Mouse (Mus musculus): ENCODE results near the gene Mreg.

Mreg gene

GRCm38 (mm10) chr1:72123434-72124297, 88.4 kb downstream of the Mreg start:
- DNase-seq (ENCODE audit: low spot score) = peak; percentile 85

- DNase-seq (ENCODE audit: low spot score) = no peak
These were observed 90.4 kb downstream of the Mreg start for GRCm38 (mm10) chr1:72121608-72122185.

- DNase-seq (ENCODE audit: low spot score) = no peak
These were observed 92.1 kb downstream of the Mreg start for GRCm38 (mm10) chr1:72119981-72120380.

GRCm38 (mm10) chr1:72114206-72114605, 97.9 kb downstream of the Mreg start:
- DNase-seq (ENCODE audit: low spot score) = no peak
